Mouse (Mus musculus): ENCODE results near the gene Apol9b.

DNA sequence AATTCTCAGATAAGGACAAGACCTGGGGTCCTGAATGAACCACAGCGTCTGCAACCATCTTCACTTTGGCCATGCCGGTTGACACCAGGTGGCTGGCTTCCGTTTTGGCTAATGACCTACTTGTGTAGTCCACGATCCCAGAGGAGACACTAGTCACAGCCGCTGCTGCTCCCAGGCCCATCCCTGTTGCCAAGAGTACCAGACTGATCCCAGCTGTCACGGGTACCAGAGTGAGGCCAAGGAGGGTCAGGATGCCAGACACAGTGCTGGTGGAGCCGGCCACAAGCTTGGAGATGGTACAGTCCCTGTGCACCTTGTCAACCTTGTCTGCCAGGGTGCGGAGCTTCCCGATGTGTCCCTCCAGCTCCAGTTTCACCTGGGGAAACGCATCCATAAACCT, 20.9 kb downstream of the Apol9b start:
- no peak for TF ChIP-seq MAFK (IDR thresholded peaks at IDR 0.05; ENCODE audit: insufficient read depth, low read depth, low read length)
- no peak for TF ChIP-seq ZNF384 (IDR thresholded peaks at IDR 0.05; ENCODE audit: low read depth, low read length)
- no peak for TF ChIP-seq CHD2 (IDR thresholded peaks at IDR 0.05; ENCODE audit: low read depth, low read length)
